In genomic region chr12:40926681-40927080, GRCm38 (mm10) we compare ENCODE assay signal across 15 mouse cellular contexts.
"Had no signal": no experiment of that assay in that cellular context is flagged by ENCODE, and none has a peak within 500 bp of the region (broad histone marks: within the 10 kb centered on the region; RNA-seq: fewer than 3 reads in every experiment).

No protein-coding gene starts in this region.

- DNase-seq: kidney, adult 11 months; kidney, adult 8-10 months; kidney, postnatal 10 days; kidney, postnatal 36 days; liver, embryonic 13.5 days; lung, adult 2 months; lung, postnatal 14 days; lung, postnatal 4 days; midbrain, embryonic 14.5 days; right cerebral cortex, postnatal 25 days; spleen, adult 18-20 months; thymus, adult 18-20 months; thymus, postnatal 4 days had no signal

- H3K4me3 ChIP-seq: kidney, embryonic 15.5 days; liver, embryonic 13.5 days; stomach, embryonic 15.5 days had no signal

- H3K27ac ChIP-seq: kidney, embryonic 15.5 days; liver, embryonic 13.5 days; stomach, embryonic 15.5 days had no signal

- H3K4me1 ChIP-seq: kidney, embryonic 15.5 days; stomach, embryonic 15.5 days had no signal
